Mouse (Mus musculus): ENCODE data around the gene Nadk. TPM values are rescaled to one million over a fixed set of nuclear protein-coding genes. Genes with fewer than 3 reads are reported as not detected.
"Not testable (repeated sequence)": the region's sequence is repeated elsewhere in the genome, so short reads cannot be mapped to it uniquely, and the experiment has no call there.

The Nadk gene
- polyA plus RNA-seq, 1 experiment from 2014 or later: 110 TPM

DNA sequence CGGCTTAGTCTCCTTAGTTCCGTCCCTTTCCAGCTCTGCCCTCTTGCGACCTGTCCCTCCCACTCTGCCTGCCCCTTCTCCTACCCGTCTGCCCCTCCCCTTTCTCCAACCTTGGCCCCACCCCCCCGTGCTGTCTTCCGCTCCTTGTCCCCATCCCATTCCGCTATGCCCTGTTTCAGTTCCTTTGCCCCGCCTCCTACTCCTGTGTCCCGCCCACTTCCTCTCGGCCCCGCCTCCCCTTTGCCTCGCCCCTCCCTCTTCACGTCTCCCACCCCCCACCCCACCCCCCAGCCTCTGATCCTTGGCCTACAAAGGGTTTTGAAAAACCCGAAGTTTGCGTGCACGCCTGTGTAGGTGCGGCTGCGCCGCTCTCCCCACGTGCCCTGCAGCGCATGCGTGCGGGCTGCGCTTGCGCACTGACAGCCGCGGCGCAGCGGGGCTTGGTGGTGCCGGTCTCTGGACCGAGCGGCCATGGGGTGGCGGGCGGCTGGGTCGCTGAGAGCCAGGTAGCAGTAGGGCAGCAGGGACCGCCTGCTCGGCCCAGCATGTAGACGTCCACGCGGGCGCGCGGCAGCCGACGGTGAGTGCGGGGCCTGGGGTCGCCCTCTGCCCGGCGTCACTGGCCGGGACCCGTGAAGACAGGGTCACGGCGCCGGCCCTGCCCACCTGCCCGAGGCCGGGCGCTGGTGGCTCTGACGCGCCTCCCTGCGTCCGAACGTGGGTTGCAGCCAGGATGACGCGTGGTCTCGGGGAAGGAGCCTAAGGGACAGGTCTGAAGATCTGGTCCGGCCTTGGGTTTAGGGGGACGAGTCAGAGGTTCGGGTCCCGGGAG is 1.4 kb downstream of the Nadk start:
- Histone ChIP-seq H3K36me3 (replicated peaks; ENCODE audit: control insufficient read depth, insufficient read depth, low read depth, low read length) (peaks cover 8% of the 10 kb centered on the region), H3K9me3 (replicated peaks; ENCODE audit: control insufficient read depth, low read length) (no peaks in the 10 kb centered on the region), H3K4me1 (ENCODE audit: control insufficient read depth, insufficient read depth, low read length) (peaks cover 5% of the 10 kb centered on the region), H3K27me3 (ENCODE audit: control insufficient read depth, insufficient read depth, low read length) (no peaks in the 10 kb centered on the region), H3K4me3 (ENCODE audit: low read depth, low read length) (peak overlapping the region; percentile 89), H3K4me2 (ENCODE audit: low read depth, low read length) (peak overlapping the region; percentile 84), H3K27ac (replicated peaks; ENCODE audit: low read depth, low read length) (peak overlapping the region; percentile 87), H3K9ac (replicated peaks; ENCODE audit: low read length) (peak overlapping the region; percentile 82)
- DNase-seq (ENCODE audit: low spot score) (peak; percentile 99), ATAC-seq (replicated peaks; ENCODE audit: insufficient number of reproducible peaks, low FRiP score, low TSS enrichment, low read depth) (peak; percentile 97)
- WGBS: 0% methylated on average over 69 of the region's 69 CpGs

DNA sequence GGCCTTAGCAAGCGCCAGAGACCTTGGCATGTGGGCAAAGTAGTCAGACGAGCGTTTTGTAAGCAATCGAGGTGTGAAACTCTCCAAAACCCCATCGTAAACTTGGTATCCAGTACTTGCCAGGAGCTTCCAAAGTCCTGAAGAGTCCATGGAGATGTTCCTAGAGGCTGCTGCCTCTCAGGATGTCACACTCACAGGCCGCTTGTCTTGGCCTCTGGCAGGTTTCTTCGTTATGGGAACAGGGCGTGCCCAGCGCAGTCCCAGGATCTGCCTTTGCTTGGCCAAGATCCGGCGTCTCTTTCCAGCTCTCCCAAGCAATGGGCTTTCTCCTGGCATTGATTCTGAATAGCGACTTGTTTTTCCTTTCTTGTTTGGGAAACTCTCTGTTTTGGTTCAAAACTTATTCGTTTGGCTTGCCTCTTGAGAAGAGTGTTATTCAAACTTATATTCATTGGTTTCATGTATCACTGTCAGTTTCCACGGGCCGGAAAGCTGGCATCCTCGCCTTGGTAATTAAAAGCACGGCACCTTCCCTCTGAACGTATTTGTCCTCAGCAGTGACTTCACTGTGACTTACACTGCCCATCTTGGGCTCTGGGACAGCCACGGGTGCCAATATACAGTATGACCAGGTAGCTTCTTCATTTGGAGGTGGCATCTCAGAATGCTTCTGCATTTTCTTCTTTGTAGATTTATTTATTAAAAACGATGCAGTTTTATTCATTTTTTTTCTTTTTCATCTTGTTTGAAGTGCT is 2.3 kb downstream of the Nadk start:
- DNase-seq (ENCODE audit: low spot score) (peak; percentile 29), ATAC-seq (replicated peaks; ENCODE audit: insufficient number of reproducible peaks, low FRiP score, low TSS enrichment, low read depth) (no peak)
- 17% methylated on average over 20 of the region's 20 CpGs for WGBS
- Histone ChIP-seq H3K36me3 (replicated peaks; ENCODE audit: control insufficient read depth, insufficient read depth, low read depth, low read length) (peaks cover 7% of the 10 kb centered on the region), H3K27ac (replicated peaks; ENCODE audit: low read depth, low read length) (peak overlapping the region; percentile 87), H3K4me3 (ENCODE audit: low read depth, low read length) (peak overlapping the region; percentile 89), H3K9ac (replicated peaks; ENCODE audit: low read length) (peak overlapping the region; percentile 82), H3K9me3 (replicated peaks; ENCODE audit: control insufficient read depth, low read length) (no peaks in the 10 kb centered on the region), H3K4me2 (ENCODE audit: low read depth, low read length) (peak overlapping the region; percentile 84), H3K4me1 (ENCODE audit: control insufficient read depth, insufficient read depth, low read length) (peaks cover 5% of the 10 kb centered on the region), H3K27me3 (ENCODE audit: control insufficient read depth, insufficient read depth, low read length) (no peaks in the 10 kb centered on the region)

DNA sequence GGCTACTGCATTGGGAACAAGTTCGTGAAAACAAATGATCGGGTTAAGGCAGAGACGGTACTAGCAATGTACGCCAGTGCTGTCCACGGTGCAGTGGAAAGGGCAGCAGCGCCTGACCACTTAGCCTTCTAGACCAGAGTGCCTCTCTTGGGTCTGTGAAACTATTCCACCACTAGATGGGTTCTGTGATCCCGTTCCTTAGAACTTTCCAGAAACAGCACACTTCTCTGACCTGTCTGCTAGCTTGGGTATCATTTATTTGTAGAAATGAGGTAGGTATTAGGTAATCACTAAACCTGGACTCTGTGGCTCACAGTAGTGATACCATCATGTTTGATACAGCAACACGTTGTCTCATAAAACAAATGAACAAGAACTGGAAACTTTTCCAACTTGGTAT is 4.4 kb downstream of the Nadk start:
- no peak overlapping the region for H3K27ac ChIP-seq (replicated peaks; ENCODE audit: low read depth, low read length)
- H3K9ac ChIP-seq (replicated peaks; ENCODE audit: low read length): no peak overlapping the region
- ATAC-seq (replicated peaks; ENCODE audit: insufficient number of reproducible peaks, low FRiP score, low TSS enrichment, low read depth) (no peak), DNase-seq (ENCODE audit: low spot score) (no peak)
- no peaks in the 10 kb centered on the region for H3K36me3 ChIP-seq (replicated peaks; ENCODE audit: control insufficient read depth, insufficient read depth, low read depth, low read length)
- no peak overlapping the region for H3K4me2 ChIP-seq (ENCODE audit: low read depth, low read length)
- H3K27me3 ChIP-seq (ENCODE audit: control insufficient read depth, insufficient read depth, low read length): no peaks in the 10 kb centered on the region
- no peaks in the 10 kb centered on the region for H3K9me3 ChIP-seq (replicated peaks; ENCODE audit: control insufficient read depth, low read length)
- WGBS: 78% methylated on average over 8 of the region's 8 CpGs
- no peak overlapping the region for H3K4me3 ChIP-seq (ENCODE audit: low read depth, low read length)
- peaks cover 5% of the 10 kb centered on the region for H3K4me1 ChIP-seq (ENCODE audit: control insufficient read depth, insufficient read depth, low read length)

DNA sequence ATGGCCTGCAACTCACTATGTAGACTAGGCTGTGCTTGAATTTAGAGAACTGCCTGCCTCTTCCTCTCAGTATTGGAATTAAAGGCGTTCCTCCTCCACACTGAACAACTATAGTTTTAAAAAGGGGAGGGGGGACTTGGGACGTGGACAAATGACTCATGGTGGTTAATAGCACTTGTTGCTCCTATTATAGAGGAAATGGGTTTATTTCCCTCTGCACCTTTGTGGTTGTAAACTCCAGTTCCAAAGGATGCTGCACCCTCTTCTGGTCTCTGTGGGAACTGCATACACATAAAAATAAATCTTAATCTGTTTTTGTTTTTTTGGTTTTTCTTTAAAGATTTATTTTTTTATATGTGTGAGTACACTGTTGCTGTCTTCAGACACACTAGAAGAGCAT is 6.0 kb downstream of the Nadk start:
- 42% methylated on average over 2 of the region's 2 CpGs for WGBS
- H3K4me2 ChIP-seq (ENCODE audit: low read depth, low read length): no peak overlapping the region
- no peak overlapping the region for H3K9ac ChIP-seq (replicated peaks; ENCODE audit: low read length)
- ATAC-seq (replicated peaks; ENCODE audit: insufficient number of reproducible peaks, low FRiP score, low TSS enrichment, low read depth): no peak
- peak; percentile 53 for DNase-seq (ENCODE audit: low spot score)
- peaks cover 2% of the 10 kb centered on the region; the same call in 1 of the 2 replicates for H3K4me1 ChIP-seq (ENCODE audit: control insufficient read depth, insufficient read depth, low read length)
- H3K27ac ChIP-seq (replicated peaks; ENCODE audit: low read depth, low read length): no peak overlapping the region
- H3K4me3 ChIP-seq (ENCODE audit: low read depth, low read length): no peak overlapping the region
- no peaks in the 10 kb centered on the region for H3K27me3 ChIP-seq (ENCODE audit: control insufficient read depth, insufficient read depth, low read length)
- H3K9me3 ChIP-seq (replicated peaks; ENCODE audit: control insufficient read depth, low read length): no peaks in the 10 kb centered on the region
- H3K36me3 ChIP-seq (replicated peaks; ENCODE audit: control insufficient read depth, insufficient read depth, low read depth, low read length): no peaks in the 10 kb centered on the region

DNA sequence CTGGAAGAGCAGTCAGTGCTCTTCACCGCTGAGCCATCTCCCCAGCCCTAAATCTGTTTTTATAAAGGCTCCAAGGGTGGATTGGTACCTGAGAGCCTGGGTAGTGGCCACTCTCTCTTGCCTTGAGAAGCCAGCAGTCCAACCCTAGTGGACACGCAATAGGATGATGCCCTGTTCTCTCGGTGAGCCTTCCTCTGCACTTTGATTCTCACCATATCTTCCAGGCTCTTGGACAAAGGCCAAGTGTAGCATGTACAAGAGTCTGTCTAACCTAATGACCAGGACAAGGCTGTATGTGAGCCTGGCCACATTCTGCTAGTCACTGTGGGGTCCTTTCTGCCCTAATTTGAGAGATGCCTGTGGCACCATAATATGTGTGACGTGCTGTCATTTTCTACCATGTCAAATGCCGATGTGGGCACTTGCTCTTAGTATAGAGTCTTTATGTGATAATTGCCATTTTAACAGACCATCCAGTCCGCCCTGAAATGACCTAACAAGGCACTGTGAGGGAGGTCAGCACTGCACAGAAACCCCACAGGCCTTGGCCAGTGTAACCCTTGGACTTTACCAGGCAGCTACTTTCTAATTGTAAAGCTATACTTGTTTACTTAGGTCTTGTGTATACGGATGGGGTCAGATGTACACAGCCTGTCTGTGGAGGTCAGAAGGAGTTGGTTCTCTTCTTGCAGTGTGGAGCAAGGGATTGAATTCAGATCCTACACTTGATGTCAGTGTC is 6.6 kb downstream of the Nadk start:
- peaks cover 2% of the 10 kb centered on the region; the same call in 1 of the 2 replicates for H3K4me1 ChIP-seq (ENCODE audit: control insufficient read depth, insufficient read depth, low read length)
- DNase-seq (ENCODE audit: low spot score) (no peak), ATAC-seq (replicated peaks; ENCODE audit: insufficient number of reproducible peaks, low FRiP score, low TSS enrichment, low read depth) (no peak)
- no peaks in the 10 kb centered on the region for H3K36me3 ChIP-seq (replicated peaks; ENCODE audit: control insufficient read depth, insufficient read depth, low read depth, low read length)
- 88% methylated on average over 7 of the region's 7 CpGs for WGBS
- no peak overlapping the region for H3K4me2 ChIP-seq (ENCODE audit: low read depth, low read length)
- H3K27ac ChIP-seq (replicated peaks; ENCODE audit: low read depth, low read length): no peak overlapping the region
- H3K4me3 ChIP-seq (ENCODE audit: low read depth, low read length): no peak overlapping the region
- no peak overlapping the region for H3K9ac ChIP-seq (replicated peaks; ENCODE audit: low read length)
- H3K9me3 ChIP-seq (replicated peaks; ENCODE audit: control insufficient read depth, low read length): no peaks in the 10 kb centered on the region
- no peaks in the 10 kb centered on the region for H3K27me3 ChIP-seq (ENCODE audit: control insufficient read depth, insufficient read depth, low read length)

DNA sequence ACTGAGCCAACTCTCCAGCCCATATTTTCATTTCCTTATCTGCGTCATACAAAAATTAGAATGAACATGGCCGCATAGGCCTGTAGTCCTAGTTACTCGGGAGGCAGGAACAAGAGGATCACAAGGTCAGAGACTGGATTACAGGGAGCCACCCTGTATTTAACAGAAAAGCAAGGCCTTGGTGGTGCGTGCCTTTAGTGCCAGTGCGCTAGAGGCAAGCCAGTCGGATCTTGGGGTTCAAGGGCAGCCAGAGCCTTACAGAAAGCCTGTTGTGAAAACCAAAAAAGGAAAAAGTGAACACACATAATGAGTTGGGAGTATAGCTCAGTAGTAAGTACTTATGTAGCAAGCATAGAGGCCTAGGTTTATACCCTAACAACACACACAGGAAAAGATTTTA is 7.6 kb downstream of the Nadk start:
- WGBS: 93% methylated on average over 6 of the region's 6 CpGs
- H3K9ac ChIP-seq (replicated peaks; ENCODE audit: low read length): no peak overlapping the region
- no peaks in the 10 kb centered on the region for H3K9me3 ChIP-seq (replicated peaks; ENCODE audit: control insufficient read depth, low read length)
- DNase-seq (ENCODE audit: low spot score) (no peak), ATAC-seq (replicated peaks; ENCODE audit: insufficient number of reproducible peaks, low FRiP score, low TSS enrichment, low read depth) (no peak)
- no peaks in the 10 kb centered on the region for H3K27me3 ChIP-seq (ENCODE audit: control insufficient read depth, insufficient read depth, low read length)
- no peak overlapping the region for H3K27ac ChIP-seq (replicated peaks; ENCODE audit: low read depth, low read length)
- H3K4me1 ChIP-seq (ENCODE audit: control insufficient read depth, insufficient read depth, low read length): no peaks in the 10 kb centered on the region
- no peak overlapping the region for H3K4me2 ChIP-seq (ENCODE audit: low read depth, low read length)
- no peaks in the 10 kb centered on the region for H3K36me3 ChIP-seq (replicated peaks; ENCODE audit: control insufficient read depth, insufficient read depth, low read depth, low read length)
- no peak overlapping the region for H3K4me3 ChIP-seq (ENCODE audit: low read depth, low read length)

DNA sequence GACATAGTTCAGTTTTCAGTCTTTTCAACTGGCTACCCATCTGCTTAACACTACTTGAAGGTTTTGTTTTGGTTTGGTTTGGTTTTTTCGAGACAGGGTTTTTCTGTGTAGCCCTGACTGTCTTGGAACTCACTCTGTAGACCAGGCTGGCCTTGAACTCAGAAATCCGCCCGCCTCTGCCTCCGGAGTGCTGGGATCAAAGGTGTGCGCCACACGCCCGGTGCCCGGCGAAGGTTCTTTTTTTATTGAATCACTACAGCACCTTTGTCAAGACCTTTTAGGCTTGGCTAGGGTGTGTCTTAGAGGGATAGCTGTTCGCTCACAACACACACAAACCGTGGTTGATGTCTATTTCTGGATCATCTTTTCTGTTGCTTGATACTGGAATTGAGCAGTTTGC is 8.1 kb downstream of the Nadk start:
- not testable (repeated sequence) for H3K4me3 ChIP-seq (ENCODE audit: low read depth, low read length); H3K27ac ChIP-seq (replicated peaks; ENCODE audit: low read depth, low read length); ATAC-seq (replicated peaks; ENCODE audit: insufficient number of reproducible peaks, low FRiP score, low TSS enrichment, low read depth); H3K9ac ChIP-seq (replicated peaks; ENCODE audit: low read length); H3K4me1 ChIP-seq (ENCODE audit: control insufficient read depth, insufficient read depth, low read length); H3K4me2 ChIP-seq (ENCODE audit: low read depth, low read length); DNase-seq (ENCODE audit: low spot score); H3K27me3 ChIP-seq (ENCODE audit: control insufficient read depth, insufficient read depth, low read length); H3K36me3 ChIP-seq (replicated peaks; ENCODE audit: control insufficient read depth, insufficient read depth, low read depth, low read length); H3K9me3 ChIP-seq (replicated peaks; ENCODE audit: control insufficient read depth, low read length)
- 89% methylated on average over 11 of the region's 11 CpGs for WGBS
